Mouse (Mus musculus): ENCODE measurements around the gene Slc11a1.
"Not testable (repeated sequence)": the region's sequence is repeated elsewhere in the genome, so short reads cannot be mapped to it uniquely, and the experiment has no call there.

Gene Slc11a1

GRCm38 (mm10) chr1:74374980-74375379 lies at the start of gene Slc11a1:
Slc11a1 (plus strand) TSS chr1:74375195.
- peak; percentile 38 for DNase-seq

GRCm38 (mm10) chr1:74326916-74327315 lies 48.1 kb upstream of the Slc11a1 start:
- DNase-seq: not testable (repeated sequence)

GRCm38 (mm10) chr1:74329899-74330431 lies 45.0 kb upstream of the Slc11a1 start:
- DNase-seq: no peak

GRCm38 (mm10) chr1:74331046-74331681 lies 43.8 kb upstream of the Slc11a1 start:
- peak; percentile 5 for DNase-seq

GRCm38 (mm10) chr1:74332241-74332763 lies 42.7 kb upstream of the Slc11a1 start:
- peak; percentile 98 for DNase-seq

- DNase-seq: no peak
Measured at GRCm38 (mm10) chr1:74332930-74333329, 42.1 kb upstream of the Slc11a1 start.

- DNase-seq: no peak
Measured at GRCm38 (mm10) chr1:74334607-74335006, 40.4 kb upstream of the Slc11a1 start.

- DNase-seq: no peak
Measured at GRCm38 (mm10) chr1:74335033-74335432, 40.0 kb upstream of the Slc11a1 start.

- DNase-seq: no peak
Measured at GRCm38 (mm10) chr1:74335436-74336170, 39.4 kb upstream of the Slc11a1 start.

- no peak for DNase-seq
Measured at GRCm38 (mm10) chr1:74337241-74337771, 37.7 kb upstream of the Slc11a1 start.

GRCm38 (mm10) chr1:74338013-74338412 lies 37.0 kb upstream of the Slc11a1 start:
- no peak for DNase-seq

GRCm38 (mm10) chr1:74338626-74339025 lies 36.4 kb upstream of the Slc11a1 start:
- no peak for DNase-seq

- no peak for DNase-seq
Measured at GRCm38 (mm10) chr1:74339917-74340316, 35.1 kb upstream of the Slc11a1 start.

- no peak for DNase-seq
Measured at GRCm38 (mm10) chr1:74340361-74340764, 34.6 kb upstream of the Slc11a1 start.

- DNase-seq: not testable (repeated sequence)
Measured at GRCm38 (mm10) chr1:74340992-74341391, 34.0 kb upstream of the Slc11a1 start.

- no peak for DNase-seq
Measured at GRCm38 (mm10) chr1:74341898-74342297, 33.1 kb upstream of the Slc11a1 start.

- no peak for DNase-seq
Measured at GRCm38 (mm10) chr1:74342308-74342707, 32.7 kb upstream of the Slc11a1 start.

- no peak for DNase-seq
Measured at GRCm38 (mm10) chr1:74343161-74343560, 31.8 kb upstream of the Slc11a1 start.

- DNase-seq: no peak
Measured at GRCm38 (mm10) chr1:74344163-74344916, 30.7 kb upstream of the Slc11a1 start.

GRCm38 (mm10) chr1:74351185-74351769 lies 23.7 kb upstream of the Slc11a1 start:
- DNase-seq: no peak

- DNase-seq: no peak
Measured at GRCm38 (mm10) chr1:74352532-74353096, 22.4 kb upstream of the Slc11a1 start.
